Mouse (Mus musculus): ENCODE measurements around the gene Lrp1.

Lrp1 gene

GRCm38 (mm10) chr10:127615591-127615990 is 5.4 kb downstream of the Lrp1 start:
- no peak for DNase-seq (ENCODE audit: low spot score in 2 of 2)

DNA sequence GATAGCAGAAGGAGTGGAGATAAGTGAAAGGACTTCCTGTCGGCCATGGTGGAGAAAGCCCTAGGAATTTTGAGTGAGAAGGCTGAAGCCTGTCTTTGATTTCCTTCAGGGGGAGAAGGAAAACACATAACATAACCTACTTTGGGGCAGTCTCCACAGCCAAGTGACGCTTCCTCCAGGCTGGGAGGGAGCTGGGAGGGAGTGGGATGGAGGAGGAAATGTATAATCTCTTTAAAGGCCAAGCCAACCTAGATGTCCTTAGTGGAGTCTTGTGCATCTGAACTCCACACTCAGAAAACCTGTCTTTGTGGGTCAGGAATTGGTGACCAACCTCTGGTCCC is 5.9 kb downstream of the Lrp1 start:
- DNase-seq (ENCODE audit: low spot score in 2 of 2), result no peak

DNA sequence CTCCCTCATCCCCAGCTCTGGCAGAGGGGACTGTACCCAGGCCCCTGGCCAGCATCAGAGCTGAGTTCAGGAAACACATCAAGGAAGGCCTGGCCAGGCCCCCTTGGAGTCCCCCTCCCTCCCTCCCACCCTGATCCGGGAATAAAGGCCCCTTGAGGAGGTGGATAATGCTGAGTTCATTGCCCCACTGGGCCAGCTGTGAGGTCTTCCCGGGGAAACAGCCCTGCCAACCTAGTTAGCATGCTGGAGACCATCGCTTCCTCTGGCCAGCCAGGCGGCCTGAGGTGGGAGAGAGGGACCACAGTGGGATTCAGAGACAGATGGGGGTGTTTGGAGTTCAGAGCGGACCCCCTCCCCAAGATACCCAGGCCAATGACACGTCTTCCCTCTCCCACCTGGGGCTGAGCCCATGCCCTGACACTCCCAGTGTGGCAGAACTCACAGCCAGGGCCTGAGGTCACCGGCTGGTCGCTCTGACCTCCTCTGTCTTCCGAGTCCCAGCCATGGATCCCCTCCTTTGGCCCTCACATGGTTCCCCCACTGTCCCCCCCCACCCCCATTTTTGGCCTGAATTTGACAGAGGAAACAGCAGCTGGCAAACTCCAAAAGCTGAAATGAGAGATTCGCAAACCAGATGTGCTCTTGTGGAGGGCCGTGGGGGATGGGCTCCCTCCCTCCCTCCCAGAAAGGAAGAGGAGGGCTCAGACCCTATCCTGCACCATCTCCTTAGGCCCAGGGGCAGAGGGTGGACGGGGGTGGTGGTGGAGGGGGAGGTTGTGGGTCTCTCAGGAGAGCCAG is 6.5 kb downstream of the Lrp1 start:
- no peak for DNase-seq (ENCODE audit: low spot score in 2 of 2)

DNA sequence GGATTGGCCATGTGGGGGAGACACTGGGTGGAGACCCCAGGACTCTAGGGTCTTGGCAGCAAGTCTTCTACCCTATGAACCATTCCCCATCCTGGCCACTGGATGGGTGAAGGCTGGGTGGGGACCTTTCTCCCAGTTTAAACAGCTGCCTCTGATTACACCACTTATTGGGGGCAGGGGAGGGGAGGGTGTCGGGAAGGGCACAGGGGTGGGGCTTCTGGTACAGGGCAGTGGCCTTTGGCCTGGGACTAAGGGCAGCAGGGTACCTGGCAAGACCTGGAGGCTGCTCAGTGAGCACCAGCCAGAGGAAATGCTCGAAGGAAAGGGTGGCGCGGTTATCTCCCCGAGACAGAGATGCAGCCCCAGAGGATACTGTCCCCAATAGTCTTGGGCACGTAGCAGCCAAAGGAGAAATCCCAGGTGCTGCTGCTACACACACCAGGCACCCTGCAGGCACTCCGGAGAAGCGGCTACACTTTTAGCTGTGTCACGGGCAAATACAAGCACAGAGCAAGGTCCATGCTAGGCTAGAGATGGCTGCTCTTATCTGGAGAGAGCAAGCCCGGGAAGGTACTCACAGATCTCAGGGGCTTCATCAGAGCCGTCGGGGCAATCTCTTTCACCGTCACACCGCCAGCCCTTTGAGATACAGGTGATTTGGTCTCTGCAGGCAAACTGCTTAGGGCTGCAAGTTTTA is 8.7 kb downstream of the Lrp1 start:
- DNase-seq (ENCODE audit: low spot score in 2 of 2), result no peak

GRCm38 (mm10) chr10:127610066-127610415 is 10.9 kb downstream of the Lrp1 start:
- DNase-seq (ENCODE audit: low spot score in 2 of 2), result no peak

DNA sequence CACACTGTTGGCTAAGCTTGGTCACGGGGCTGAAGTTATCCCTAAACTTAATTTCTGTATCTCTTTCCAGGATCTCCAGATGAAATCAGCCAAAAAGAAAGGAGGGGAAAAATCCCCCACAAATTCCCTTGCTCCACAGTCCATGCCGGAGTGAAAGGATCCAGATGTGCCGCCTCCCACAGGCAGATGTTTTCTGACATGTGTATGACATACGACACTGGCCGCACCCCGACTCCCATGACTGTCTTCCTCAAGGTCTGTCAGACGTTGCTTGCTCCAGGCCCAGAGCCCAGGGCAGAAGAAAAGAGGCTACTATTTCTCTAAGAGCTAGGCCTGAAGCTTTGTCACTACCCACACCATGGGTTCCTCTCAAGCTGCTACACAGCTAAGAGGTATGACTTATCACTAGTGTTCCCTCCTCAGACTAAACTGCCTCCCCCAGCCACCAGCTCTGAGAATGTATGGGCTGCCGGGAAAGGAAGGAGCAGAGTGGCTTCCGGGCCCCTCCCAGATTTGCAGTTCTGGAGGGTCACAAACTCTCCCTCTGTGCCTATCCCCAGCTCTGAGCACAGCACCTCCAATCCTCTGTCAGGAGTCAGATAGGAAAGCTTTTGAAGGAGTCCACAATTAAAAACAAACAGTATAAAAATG is 11.4 kb downstream of the Lrp1 start:
- DNase-seq (ENCODE audit: low spot score in 2 of 2), result no peak

DNA sequence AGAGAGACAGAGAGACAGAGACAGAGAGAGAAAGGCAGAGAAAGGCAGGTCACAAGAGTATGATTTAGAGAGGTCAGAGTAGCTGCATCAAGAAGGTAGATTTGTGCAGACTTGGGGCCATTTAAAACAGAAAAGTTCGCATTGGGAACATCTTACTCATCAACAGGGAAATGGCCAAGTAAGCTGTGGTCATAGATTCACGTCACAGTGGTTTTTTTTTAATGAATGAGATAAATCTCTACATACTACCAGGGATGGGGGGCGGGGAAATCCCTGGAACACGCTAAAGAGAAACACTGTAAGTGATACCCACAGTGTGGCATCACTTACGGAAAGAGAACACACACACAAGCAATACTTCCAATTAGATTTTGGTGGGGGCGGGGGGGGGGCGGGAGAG is 13.9 kb downstream of the Lrp1 start:
- no peak for DNase-seq (ENCODE audit: low spot score in 2 of 2)

- no peak for DNase-seq (ENCODE audit: low spot score in 2 of 2)
These were observed 15.2 kb downstream of the Lrp1 start for GRCm38 (mm10) chr10:127605756-127606155.

GRCm38 (mm10) chr10:127605251-127605547 is 15.7 kb downstream of the Lrp1 start:
- DNase-seq (ENCODE audit: low spot score in 2 of 2), result no peak

- no peak for DNase-seq (ENCODE audit: low spot score in 2 of 2)
These were observed 16.3 kb downstream of the Lrp1 start for GRCm38 (mm10) chr10:127604465-127605250.

GRCm38 (mm10) chr10:127603437-127604371 is 17.2 kb downstream of the Lrp1 start:
- DNase-seq (ENCODE audit: low spot score in 2 of 2), result no peak

DNA sequence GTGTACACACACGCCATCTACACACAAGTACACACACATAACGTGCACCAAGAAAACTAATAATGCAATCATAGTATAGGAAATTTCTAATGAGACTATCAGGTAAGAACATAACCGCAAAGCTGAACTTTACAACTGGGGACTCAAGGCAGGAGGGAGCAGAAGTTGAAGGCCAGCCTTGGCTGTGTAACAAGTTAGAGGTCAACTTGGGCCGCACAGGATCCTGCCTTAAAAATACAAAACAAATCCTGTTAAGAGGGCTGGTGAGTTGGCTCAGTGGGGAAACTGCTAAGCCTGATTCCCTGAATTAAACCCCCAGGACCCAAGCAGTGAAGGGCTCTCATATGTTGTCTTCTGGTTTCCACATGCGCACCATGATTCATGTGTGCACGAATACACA is 18.8 kb downstream of the Lrp1 start:
- DNase-seq (ENCODE audit: low spot score in 2 of 2), result no peak

DNA sequence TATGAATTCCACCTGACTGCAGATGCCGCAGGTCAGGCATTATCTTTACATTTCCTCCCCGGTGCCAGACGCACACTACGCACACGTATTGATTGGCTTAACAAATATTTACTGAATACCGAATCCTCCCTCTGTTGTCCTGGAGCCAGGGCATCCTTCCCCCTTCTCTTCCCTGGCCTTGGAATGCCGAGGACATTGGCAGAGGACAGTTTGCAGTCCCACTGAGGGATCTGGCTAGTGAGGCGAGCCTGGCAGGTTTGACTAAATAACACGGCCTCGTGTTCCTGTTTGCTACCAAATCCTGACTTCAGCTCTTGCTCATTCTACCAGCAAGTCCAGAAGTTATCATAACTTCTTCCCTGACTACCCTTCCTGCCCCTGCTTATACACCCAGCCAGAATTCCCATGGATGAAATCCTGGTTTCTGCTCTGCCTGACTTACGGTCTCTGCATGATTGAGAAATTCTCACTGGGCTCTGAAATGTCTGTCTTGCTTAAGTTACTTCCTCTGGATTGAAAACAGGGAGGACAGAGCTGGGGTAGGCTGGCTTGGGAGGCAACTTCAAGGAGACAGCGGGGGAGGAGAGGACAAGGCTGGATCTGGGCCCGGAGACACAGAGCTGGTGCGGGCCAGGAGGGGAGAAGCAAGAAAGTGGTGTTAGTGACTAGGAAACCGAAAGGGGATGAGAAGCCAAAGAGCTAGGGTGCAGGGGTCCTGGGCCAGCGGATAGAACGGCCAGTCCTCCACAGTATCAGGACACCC is 21.0 kb downstream of the Lrp1 start:
- DNase-seq (ENCODE audit: low spot score in 2 of 2), result peak in 1 of 2 experiments; percentile 79

- DNase-seq (ENCODE audit: low spot score in 2 of 2), result no peak
These were observed 21.7 kb downstream of the Lrp1 start for GRCm38 (mm10) chr10:127599252-127599651.

GRCm38 (mm10) chr10:127598607-127599006 is 22.3 kb downstream of the Lrp1 start:
- DNase-seq (ENCODE audit: low spot score in 2 of 2), result no peak

- DNase-seq (ENCODE audit: low spot score in 2 of 2), result no peak
These were observed 23.5 kb downstream of the Lrp1 start for GRCm38 (mm10) chr10:127597311-127597901.

DNA sequence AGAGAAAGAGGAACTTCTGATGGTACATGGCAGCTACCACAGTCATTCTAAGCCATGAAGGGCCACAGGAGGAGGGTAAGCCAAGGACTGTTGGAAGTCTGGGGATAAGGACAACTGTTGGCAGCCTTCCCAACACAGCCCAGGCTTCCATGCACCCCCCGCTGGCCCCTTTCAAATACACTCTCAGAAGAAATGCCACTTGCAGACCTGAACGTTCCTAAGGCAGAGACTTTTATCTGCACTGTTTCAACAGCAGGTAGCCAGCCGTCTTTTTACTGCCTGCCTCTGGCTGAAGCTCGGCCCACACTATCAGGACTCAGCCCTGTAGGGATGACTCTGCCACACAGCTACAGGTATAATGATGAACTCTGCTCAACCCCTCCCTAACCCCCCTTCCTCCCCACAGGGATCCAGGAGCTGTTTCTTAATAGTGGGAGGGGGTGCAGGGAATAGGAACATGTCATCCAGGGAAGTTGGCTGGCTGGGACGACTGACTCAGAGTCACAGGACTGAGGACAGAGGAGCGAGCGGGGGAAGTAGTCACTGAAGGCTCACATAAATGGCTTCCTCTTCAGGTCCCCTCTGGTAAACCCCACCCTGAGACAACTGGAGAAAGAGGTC is 24.5 kb downstream of the Lrp1 start:
- peak in 1 of 2 experiments; percentile 56 for DNase-seq (ENCODE audit: low spot score in 2 of 2)

GRCm38 (mm10) chr10:127594930-127595715 is 25.8 kb downstream of the Lrp1 start:
- no peak for DNase-seq (ENCODE audit: low spot score in 2 of 2)

GRCm38 (mm10) chr10:127594405-127594804 is 26.5 kb downstream of the Lrp1 start:
- no peak for DNase-seq (ENCODE audit: low spot score in 2 of 2)

Data from urinary bladder, adult 18-20 months (tissue).